Mouse (Mus musculus): ENCODE results near the gene Rnf144a.

DNA sequence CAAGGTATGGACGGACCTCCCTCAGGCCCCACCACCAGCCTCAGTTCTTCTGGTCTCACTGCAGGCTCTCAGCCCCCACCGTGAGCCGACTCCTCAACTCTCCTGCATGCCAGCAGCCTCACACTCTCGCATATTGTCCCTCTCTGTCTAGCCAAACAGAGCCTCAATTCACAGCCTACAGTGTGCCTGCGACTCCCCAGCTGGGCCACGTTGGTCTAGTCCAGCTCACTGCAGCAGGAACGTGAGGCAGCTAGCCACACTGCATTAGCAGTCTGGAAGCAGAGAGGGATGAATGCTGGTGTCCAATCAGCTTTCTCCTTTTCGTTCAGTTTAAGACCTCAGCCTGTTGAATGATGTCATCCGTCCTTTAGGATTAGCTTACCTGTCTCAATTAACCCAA is 28.1 kb downstream of the Rnf144a start:
- no peak for TF ChIP-seq POLR2A (IDR thresholded peaks at IDR 0.05; ENCODE audit: extremely low read depth, insufficient read depth, low read length)
- TF ChIP-seq CTCF (IDR thresholded peaks at IDR 0.05; ENCODE audit: extremely low read depth, insufficient read depth, low read length) = no peak
